Mouse (Mus musculus) kidney, adult 9 months (tissue): ENCODE results near the gene Olfr1395.
A peak's percentile ranks its signal among the peaks of the same experiment; 100 is the strongest.

Source experiments
- DNase-seq: peaks from one replicate; pipeline ENCODE4 v3.0.0; 2022

Gene Olfr1395

DNA sequence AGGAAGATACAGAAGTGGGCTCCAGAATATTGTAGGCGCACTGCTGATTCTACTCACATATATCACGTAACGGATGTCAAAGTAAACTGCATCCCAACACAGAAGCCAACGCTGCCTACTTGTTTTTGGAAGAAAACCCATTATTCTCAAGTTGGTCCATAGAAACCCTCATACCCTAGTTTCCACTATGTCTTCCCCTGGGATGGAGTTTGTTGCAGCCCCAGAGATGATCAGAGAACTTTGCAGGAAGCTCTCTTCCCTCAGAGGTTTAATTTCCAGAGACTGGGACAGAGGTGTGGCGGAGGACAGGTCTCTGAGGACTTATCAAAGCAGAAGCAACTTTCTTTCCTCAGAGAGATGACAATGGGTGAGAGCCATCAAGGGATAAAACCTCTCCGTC, at the start of gene Olfr1395:
Gene Olfr1395 (plus strand): TSS at position 301 of the 400 bp plus-strand sequence.
- no peak for DNase-seq

DNA sequence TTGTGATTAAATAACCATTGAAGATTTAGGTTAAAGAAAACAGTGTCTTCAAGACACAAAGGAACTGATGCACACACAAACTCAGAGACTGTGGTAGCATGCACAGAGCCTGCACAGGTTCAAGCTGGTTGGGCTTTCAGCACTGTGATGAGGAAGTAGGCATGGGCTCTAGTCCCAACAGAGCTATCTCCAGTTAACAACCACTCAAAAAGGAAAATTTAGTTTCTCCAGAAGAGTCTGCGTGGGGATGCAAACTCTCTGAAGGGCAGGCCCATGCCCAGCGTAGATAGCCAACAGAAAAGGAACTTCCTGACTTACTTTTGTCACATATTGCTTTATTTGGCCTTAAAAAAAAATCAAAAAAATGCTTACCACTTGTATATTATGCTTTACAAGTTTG, 49.3 kb upstream of the Olfr1395 start:
- DNase-seq: no peak

DNA sequence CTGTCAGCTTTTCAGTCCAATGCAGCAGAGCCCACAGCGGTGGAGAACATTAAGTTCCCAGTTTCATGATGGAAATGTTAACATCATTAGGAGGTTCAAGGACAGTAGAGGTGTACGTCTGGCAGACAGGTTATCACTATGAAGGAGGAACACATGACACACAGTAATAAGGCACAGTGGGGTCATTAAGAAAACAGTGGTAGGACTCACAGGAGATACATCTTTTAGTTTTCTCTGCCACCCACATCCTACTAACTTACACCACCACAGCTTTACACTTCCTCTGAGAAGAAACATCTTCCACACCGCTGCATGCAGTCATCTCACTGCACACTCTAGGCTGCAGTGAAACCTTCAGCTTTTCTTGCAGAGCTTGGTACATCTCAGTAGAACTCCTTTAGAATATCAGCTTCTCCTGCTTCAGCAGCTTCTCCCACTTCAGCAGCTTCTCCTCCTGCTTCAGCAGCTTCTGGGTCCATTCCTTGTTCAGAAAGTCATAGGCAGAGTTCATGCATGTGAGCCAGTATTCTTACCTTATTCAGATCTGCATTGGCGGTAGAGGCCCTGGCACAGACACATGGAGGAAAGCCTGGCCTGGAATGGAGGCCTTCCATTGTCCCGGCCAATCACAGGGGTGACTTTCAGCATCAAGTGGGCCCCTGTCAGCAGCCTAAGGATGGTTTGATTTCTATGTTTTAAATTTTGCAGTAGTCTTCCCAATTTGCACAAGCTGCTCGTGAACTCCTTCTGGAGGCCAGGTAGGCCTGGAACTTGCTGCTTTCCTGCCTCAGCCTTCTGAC, 48.0 kb upstream of the Olfr1395 start:
- no peak for DNase-seq

DNA sequence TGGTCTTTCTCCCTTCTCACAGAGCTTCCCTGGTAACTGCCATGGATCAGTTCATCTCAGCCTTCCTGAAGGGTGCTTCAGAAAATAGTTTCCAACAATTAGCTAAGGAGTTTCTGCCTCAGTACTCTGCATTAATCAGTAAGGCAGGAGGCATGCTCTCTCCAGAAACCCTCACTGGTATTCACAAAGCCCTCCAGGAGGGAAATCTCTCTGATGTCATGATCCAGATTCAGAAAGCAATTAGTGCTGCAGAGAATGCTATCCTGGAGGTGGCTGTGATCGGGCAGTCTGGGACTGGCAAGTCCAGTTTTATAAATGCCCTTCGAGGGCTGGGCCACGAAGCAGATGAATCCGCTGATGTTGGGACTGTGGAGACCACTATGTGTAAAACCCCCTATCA, 46.7 kb upstream of the Olfr1395 start:
- DNase-seq: no peak

DNA sequence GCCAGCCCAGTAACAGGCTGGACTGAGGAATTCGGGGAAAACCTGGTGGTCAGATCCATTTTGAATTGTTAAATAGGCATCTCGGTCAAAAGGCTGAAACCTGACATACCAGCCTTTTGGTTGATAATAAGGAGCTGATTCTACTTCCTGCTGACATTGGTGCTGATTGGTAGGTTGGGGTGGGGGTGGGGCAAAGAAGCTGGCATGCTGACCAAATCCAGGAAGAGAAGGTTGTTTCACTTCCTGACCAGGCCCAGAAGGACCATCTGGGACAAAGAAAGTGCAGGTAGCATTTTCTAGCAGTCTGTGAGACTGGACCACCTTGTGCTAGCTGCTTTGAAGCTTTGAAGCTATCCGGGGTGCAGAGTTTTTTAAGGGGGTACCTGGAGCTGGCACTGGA, 41.7 kb upstream of the Olfr1395 start:
- no peak for DNase-seq

DNA sequence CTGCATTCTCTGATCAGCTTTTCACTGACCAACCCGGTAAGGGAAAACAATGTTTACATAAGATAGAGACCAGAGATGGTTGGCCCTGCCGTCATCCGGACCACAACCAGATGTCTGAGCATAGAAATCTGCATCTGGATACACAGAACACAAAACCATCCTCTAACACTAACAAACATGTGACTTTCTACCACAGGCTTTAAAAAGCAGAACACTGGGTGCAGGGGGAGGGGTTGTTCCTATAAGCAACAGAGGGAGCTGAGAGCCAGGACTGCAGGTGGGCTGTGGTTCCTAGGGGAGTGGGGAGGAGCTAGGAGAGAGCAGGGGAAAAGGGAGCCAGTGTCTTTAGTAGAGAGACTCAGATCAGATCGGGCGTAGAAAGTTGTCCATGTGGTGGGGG, 40.6 kb upstream of the Olfr1395 start:
- no peak for DNase-seq

DNA sequence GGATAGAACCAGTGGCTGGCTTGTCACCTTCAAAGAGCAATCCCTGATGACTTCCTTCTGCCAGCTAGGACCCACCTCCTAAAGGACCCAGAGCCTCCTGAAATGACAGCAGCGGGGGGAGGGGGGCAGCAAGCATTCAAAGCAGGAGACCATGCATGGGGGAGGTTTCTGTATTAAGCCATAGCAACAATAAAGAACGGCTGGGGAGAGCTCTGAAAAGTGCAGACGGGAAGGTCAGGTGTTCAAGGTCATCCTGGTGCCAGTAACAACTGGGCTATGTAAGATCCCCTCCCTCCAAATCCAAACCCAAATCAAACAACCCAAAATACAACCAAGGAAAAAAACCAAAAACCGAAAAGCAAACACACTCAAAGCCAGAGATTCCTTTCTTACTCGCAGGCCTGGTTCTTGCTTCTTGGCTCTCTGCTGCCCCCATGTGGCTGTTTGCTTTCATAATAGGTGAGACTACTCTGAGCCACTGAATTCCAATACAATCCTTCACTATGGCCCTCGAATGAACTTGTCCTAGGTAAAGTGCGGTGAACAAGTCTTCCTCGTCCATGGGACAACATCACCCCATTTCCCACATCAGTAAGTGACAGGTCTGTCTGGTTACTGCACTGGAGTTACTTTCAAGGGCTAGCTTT, 38.9 kb upstream of the Olfr1395 start:
- peak; percentile 91 for DNase-seq

DNA sequence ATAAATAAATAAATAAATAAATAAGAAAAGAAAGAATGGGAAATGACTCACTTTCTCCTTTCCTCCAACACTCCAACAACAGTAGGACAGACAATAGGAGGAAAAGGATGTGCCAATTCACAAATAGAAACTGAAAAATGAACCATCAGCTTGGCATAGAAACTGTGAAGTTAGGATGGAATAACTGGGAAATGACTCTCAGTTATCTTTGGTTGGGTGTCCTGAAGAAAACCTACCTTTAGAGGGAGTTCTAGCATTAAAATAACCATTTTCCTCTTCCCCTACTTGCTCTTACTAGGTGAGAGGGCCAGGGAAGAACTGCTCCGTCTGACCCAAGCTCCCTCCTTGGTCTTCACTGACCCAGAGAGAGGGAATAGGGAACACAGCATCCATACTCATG, 36.3 kb upstream of the Olfr1395 start:
- no peak for DNase-seq

DNA sequence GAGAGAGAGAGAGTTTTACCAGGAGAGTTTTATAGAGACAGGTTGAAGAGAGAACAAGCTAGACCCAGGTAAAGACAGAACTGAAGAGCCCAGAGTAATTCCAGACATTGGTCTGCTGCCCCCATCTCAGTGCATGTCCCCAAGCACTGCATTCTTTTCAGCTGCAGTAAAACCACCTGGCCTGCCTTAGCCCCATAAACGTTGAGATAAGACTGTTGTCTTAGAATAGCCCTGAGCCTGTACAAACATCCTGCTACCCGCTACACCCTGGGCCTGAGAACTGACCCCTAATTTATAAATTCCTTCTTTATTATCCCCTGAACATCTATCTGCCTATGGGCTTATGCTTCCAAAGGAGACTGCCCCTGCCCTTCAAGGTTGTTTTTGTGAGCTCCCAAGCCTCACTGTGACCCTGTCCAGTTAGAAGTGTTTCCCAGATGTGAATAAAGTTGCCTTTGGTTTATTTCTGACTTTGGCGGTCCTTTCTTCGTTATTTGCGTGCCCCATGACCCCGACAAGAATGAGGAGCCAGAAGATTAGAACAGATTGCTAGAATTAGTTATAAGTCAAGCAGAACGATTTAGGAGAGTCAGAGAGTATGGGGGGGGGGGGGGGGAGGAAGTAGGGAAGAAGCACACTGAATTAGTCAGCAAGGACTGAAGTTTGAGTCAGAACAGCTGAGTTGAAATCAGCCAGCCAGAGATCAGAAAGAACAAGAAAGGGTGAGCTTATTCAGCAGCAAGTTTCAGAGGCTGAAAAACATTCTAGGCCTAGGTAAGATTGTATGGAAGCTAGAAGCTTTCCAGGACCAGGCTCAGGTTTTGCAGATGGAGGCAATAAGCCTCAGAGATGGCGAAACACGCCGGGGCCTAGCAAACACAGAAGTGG, 34.2 kb upstream of the Olfr1395 start:
- DNase-seq: no peak

DNA sequence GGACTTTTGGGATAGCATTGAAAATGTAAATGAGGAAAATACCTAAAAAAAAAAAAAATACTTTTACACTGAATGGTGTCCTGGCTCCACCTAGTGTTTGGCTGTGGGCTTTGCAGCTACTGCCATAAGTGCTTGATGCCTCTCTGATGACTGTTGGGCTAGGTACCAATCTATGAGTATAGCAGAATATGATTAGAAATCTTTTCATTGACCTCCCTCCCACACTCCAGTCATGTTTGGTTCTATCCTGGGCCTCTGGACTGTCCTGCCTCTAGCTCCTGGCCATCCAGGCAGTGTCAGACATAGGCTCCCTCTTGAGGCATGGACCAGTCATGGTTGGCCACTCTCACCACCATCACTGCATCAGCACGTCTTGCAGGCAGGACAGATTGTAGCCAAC, 33.2 kb upstream of the Olfr1395 start:
- peak; percentile 52 for DNase-seq

DNA sequence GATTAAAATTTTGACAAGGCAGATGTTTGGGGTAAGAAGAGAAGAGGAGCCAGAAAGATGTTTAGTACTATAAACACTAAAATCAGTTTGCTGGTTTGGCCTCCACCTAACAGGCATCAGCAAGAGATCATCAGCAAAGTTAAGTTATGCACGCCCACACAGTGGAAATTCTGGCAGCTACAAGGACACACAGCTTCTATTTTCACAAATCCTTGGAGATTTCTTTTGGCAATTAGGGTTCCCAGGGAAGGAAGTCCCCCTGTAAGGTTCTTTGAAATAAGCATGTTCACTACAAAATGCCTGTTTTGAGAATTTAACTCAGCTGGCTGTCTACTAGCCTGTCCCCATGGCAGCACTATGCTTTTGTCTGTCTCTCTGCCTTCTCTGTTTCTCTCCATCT, 31.1 kb upstream of the Olfr1395 start:
- no peak for DNase-seq

DNA sequence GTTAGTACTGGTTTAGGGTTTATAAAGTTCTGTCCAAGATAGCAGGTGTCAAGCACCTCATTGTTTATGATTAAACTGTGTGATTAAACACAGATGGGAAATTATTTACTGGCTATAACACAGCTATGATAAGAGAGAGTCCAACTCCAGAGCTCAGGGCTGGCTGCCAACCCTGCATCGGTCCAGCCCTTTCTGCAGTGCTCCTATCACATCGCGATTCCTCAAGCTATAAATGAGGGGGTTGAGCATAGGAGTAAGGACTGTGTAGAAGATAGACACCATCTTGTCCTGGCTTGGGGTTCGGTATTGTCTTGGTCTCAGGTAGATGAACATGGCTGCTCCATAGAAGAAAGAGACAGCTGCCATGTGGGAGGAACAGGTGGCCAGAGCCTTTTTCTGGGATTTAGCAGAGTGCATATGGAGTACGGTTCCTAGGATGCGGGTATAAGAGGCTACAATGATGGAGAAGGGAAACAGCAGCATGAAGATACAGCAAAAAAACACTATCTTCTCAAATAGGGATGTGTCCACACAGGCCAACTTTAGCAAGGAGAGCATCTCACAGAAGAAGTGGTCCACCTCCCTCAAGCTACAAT, 29.4 kb upstream of the Olfr1395 start:
- no peak for DNase-seq

DNA sequence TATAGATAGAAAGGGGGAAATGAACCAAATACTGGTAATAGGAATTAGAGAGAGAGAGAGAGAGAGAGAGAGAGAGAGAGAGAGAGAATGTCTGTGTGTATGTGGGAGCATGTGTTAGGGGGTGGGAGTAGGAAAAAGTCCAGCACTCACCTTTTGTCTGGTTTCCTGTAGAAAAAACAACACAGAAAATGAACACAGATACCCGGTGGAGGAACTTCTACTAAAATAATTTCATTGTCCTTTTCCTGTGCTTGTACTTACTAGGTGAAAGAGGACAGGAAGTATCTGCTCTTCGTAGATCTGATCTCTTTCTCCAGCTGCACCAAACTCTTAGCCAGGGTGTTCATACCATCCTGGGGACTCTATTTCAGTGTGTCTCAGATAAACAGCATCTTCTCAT, 27.9 kb upstream of the Olfr1395 start:
- no peak for DNase-seq

DNA sequence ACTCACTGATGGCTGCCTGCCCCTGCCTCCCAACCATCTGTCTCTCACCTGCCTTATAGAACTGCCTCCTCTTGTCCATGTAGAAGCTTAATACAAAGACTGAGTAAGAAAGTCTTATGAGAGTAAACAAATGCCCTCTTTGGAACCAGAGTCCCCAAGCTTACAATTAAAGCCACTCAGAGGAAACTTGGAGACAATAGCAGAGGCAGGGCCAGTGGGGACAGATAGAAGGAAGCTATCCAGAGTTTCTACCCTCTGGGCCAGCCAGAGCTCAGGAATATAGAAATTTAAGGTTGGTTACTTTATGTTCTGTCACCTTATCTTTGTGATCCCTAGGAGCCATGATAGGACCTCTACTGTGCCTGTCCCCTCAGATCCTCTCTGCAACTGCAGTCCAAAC, 27.3 kb upstream of the Olfr1395 start, which contains the start of gene Olfr1396:
Gene Olfr1396 (minus strand): TSS at position 101 of the 400 bp plus-strand sequence.
- no peak for DNase-seq

DNA sequence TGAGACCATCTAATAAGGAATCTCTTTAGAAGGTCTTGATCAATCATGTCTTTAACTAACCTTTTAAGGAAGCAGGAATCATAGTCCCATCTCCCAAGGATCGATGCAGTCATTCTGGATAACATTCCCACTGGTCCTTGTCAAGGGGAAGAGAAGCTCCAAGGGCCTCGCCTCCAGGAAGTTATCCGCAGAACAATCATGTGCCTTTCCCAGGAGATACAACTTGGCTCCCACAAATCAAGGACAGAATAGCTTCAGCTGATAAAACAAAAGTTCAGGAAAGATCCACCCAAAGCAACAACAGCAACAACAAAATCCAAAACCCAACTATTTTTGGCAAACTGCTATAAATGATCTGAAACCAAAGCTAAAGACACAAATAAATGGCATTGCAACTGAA, 22.4 kb upstream of the Olfr1395 start:
- DNase-seq: no peak

DNA sequence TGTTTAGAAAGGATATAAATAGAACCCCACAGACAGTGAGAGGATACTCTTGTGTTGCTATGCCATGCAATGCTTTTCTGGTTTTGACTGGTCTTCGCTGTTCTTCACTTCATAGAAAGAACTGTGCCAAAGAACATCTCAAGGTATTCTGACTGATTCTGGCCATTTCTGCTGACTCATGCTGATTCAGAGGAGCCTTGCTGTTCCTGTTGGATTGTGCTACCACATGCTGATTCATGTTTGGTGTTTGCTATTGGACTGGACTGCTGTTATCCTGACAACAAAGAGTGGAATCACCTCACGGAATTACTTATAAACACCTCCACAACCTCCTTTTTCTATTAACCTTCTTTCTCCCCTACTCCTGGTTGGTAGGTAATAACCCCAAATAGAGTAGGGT, 17.9 kb upstream of the Olfr1395 start:
- DNase-seq: no peak

DNA sequence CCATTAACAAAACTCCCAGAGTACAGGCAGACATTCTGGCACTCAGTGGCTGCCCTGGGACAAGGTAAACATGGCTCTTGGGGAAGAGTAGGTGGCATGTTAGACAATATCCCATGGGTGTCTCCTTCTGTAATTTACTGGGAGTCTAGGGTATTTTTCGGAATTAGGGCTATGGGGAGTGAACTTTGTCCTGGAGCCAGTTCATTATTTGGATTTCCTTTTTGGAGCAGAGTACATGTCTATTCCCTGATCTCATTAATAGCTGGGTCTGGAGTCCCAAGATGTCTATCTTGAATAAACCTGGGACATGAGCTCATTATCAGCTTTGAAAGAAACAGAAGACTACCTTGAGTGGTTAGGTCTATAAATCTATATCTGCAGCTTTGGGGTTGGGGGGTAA, 12.0 kb downstream of the Olfr1395 start, which contains the start of gene Olfr1394:
Gene Olfr1394 (plus strand): TSS at position 301 of the 400 bp plus-strand sequence.
- DNase-seq: peak; percentile 33

DNA sequence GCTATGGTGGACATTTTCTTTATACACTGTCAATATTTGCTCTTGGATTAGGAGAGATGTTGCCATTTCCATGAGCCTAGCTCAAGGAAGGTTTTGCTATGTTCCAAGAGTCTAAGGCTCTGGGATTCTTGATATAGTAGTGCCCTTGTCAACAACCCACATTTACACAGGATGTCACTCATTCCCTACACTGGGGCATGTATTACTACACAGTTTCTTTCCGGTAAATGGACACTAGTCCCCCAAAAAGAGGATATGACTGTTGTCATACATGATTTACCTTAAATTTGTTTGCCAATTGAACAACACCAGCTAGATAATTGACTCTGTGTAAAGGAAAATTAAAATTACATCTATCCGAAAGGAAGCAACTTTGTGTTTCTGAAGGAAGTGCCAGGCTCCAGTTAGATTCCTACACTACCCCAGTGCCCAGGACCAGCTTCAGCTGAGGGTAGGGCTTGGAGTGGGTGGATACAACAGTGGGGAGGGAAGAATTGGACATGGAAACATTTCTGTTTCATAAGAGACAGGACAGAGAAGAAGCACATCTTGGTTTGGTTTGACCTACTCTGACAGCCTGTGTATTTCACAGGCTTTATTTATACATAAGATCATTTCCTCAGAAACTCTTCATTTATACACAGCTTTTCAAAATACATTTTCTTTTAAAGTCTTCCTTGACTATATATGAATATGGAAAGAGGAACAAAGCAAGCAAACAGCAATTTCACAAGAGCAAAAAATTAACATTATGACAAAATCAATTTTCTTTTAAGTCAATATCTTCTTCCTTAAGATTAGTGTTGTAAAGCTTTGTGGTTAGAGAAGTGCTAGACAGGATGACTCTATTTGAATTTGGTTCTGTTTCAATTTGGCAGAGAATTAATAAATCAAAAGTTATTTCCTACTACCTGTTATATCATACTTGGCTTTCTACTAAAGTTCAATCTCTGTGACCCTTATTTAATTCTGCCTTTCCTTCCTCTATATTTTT, 15.0 kb downstream of the Olfr1395 start:
- no peak for DNase-seq

DNA sequence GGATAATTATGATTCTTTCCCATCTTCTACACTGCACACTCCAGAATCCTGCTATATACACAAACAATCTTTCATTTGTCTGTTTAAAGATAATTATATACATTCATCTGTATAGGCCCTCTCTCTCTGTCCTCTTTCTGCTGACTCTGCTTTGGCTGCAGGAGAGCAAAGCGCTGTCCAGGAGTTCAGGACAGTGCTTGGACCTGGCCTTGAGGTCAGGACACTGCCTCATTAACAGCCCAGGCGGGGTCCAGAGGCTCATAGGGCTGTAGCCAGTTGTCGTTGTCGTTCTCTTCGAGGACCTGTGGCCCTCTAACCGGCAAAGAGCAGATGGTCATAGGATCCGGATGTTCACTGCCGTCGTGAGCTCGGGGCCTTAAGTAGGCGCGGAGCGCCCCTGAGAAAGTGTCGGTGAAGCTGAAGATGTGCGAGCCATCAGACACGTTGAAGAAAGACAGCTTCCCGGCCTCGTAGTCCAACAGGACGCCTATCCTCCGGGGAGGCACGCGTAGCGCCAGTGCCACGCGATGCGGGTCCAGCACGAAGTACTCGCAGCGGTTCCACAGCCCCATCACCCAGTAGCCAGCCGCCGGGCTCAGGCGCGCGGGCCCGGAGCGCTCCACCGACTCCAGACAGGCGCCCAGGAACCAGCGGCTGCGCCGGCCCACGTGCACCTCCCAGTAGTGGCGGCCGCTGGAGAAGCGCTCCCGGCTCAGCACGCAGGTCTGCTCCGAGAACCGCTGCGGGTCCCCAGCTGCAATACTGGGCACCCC, 27.0 kb downstream of the Olfr1395 start:
- no peak for DNase-seq

DNA sequence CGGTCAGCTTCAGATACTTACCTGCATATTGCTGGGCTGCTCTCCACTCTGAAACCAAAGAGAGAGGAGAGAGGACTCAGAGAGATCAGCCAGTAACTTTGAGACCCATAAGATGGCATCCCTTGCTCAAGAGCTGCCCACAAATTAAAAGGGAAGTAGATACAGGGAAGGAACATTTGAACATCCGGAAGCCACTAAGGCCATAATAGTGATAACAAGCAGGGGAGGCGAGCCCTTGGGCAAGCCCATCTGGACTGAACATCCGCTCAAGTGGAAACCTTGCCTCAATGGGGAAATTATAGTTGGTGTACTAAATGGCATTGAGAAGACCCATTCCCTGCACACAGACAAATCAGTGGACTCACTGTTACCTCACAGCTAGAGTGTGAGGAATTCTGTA, 28.5 kb downstream of the Olfr1395 start:
- DNase-seq: no peak

DNA sequence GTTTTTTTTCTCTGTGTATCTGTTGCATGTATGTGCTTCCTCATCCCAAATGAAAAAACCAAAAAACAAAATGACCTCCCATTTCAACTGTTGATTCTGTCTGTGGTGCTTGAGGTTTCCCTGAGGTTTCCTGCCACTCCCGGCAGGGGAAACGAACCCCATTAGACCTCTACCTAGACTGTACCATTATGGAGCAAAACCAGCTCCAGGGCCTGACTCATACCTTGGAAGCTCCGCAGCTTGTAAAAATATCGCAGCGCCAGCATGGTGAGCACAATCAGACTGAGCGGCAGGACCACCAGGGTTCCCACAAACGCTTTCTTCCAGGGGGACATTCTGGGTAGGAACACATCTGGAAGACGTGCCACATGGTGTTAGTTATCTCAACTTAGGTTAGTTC, 33.3 kb downstream of the Olfr1395 start:
- DNase-seq: no peak
